Mouse (Mus musculus): Measurements from ENCODE around the gene Gnao1.

The Gnao1 gene

GRCm38 (mm10) chr8:93898570-93898969 is 88.8 kb downstream of the Gnao1 start:
- no peak for DNase-seq

- no peak for DNase-seq
Observed at GRCm38 (mm10) chr8:93902040-93902439, 92.3 kb downstream of the Gnao1 start.

GRCm38 (mm10) chr8:93906961-93907360 is 97.2 kb downstream of the Gnao1 start:
- peak in 1 of 2 experiments; percentile 42 for DNase-seq

- peak; percentile 79 to 82 for DNase-seq
Observed at GRCm38 (mm10) chr8:93907987-93908441, 98.2 kb downstream of the Gnao1 start.

- DNase-seq = peak; percentile 66 to 73
Observed at GRCm38 (mm10) chr8:93908546-93908945, 98.8 kb downstream of the Gnao1 start.

- no peak for DNase-seq
Observed at GRCm38 (mm10) chr8:93911715-93912555, 102.2 kb downstream of the Gnao1 start.

GRCm38 (mm10) chr8:93917859-93918421 is 108.2 kb downstream of the Gnao1 start:
- peak; percentile 97 to 99 for DNase-seq

GRCm38 (mm10) chr8:93918580-93918979 is 108.8 kb downstream of the Gnao1 start:
- DNase-seq = peak in 1 of 2 experiments; percentile 42

- peak; percentile 67 to 68 for DNase-seq
Observed at GRCm38 (mm10) chr8:93919422-93919821, 109.7 kb downstream of the Gnao1 start.

GRCm38 (mm10) chr8:93919916-93920589 is 110.3 kb downstream of the Gnao1 start:
- peak; percentile 56 to 73 for DNase-seq

GRCm38 (mm10) chr8:93920590-93920948 is 110.8 kb downstream of the Gnao1 start:
- DNase-seq = peak; percentile 54 to 64

- DNase-seq = peak in 1 of 2 experiments; percentile 52
Observed at GRCm38 (mm10) chr8:93923897-93924334, 114.2 kb downstream of the Gnao1 start.

- DNase-seq = no peak
Observed at GRCm38 (mm10) chr8:93925513-93925912, 115.7 kb downstream of the Gnao1 start.

GRCm38 (mm10) chr8:93929233-93929632 is 119.5 kb downstream of the Gnao1 start:
- DNase-seq = no peak

GRCm38 (mm10) chr8:93931336-93931735 is 121.6 kb downstream of the Gnao1 start:
- DNase-seq = no peak

- DNase-seq = peak; percentile 92 to 95
Observed at GRCm38 (mm10) chr8:93932873-93933272, 123.1 kb downstream of the Gnao1 start.

GRCm38 (mm10) chr8:93933288-93933687 is 123.5 kb downstream of the Gnao1 start:
- no peak for DNase-seq

GRCm38 (mm10) chr8:93938193-93938592 is 128.4 kb downstream of the Gnao1 start:
- DNase-seq = no peak

GRCm38 (mm10) chr8:93940542-93941423 is 131.0 kb downstream of the Gnao1 start:
- no peak for DNase-seq

GRCm38 (mm10) chr8:93941636-93942054 is 131.9 kb downstream of the Gnao1 start:
- DNase-seq = peak; percentile 66 to 78

- DNase-seq = no peak
Observed at GRCm38 (mm10) chr8:93945781-93946180, 136.0 kb downstream of the Gnao1 start.

- DNase-seq = no peak
Observed at GRCm38 (mm10) chr8:93946397-93946796, 136.6 kb downstream of the Gnao1 start.

Measured in cerebellum, postnatal 14 days (tissue).